Mouse (Mus musculus): ENCODE data around the gene Borcs6. TPM values are rescaled to one million over a fixed set of nuclear protein-coding genes. Genes with fewer than 3 reads are reported as not detected.

The Borcs6 gene
- polyA plus RNA-seq, 1 experiment from 2014 or later = 11.7 TPM

GRCm38 (mm10) chr11:69036486-69037230 is 22.9 kb upstream of the Borcs6 start:
- 11% methylated on average over 17 of the region's 20 CpGs for WGBS (ENCODE audit: missing documents)
- Histone ChIP-seq H3K36me3 (ENCODE audit: inconsistent target) (no peaks in the 10 kb centered on the region), H3K27ac (peak overlapping the region; percentile 3; the same call in 1 of the 2 replicates), H3K4me3 (ENCODE audit: inconsistent target) (peak overlapping the region; percentile 68), H3K79me2 (ENCODE audit: inconsistent target) (no peaks in the 10 kb centered on the region)

DNA sequence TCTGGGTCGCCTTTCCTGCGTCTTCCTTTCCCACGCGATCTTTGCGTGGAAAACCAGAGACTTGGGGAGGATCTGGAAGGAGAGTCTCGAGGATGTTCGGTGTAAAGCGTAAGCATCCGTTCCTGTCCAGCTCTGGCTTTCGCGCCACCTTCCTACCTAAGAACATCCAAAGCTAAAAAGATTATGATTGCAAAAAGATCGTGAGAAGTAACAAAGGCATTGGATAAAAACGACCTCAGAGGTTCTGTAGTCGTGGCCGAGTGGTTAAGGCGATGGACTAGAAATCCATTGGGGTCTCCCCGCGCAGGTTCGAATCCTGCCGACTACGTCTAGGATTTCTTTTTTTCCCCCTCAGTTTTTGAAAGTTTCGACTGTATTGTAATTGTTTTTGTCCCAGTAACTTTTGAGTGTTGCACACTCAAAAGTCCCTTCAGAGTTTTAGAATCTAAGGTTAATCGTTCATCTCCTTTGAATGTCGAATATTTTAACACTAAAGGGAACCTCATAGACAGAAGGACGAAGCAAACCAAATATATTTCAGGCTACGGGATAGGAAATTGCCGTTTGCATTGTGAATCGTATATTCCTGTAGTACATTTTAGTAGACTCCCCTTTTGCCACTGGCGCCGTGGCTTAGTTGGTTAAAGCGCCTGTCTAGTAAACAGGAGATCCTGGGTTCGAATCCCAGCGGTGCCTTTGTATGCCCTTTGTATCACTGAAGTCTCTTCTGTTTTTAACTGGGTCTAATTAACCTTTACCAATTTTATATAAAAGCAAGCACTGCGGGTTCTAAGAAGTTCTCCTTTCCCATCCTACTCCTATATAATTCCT is 22.1 kb upstream of the Borcs6 start:
- Histone ChIP-seq H3K27ac (peak overlapping the region; percentile 3; the same call in 1 of the 2 replicates), H3K4me3 (ENCODE audit: inconsistent target) (peak overlapping the region; percentile 68), H3K79me2 (ENCODE audit: inconsistent target) (no peaks in the 10 kb centered on the region), H3K36me3 (ENCODE audit: inconsistent target) (no peaks in the 10 kb centered on the region)
- under 1% methylated on average over 34 of the region's 34 CpGs for WGBS (ENCODE audit: missing documents)

- no peak overlapping the region for H3K4me3 ChIP-seq (ENCODE audit: inconsistent target)
- no peaks in the 10 kb centered on the region for H3K36me3 ChIP-seq (ENCODE audit: inconsistent target)
- no peaks in the 10 kb centered on the region for H3K79me2 ChIP-seq (ENCODE audit: inconsistent target)
- WGBS (ENCODE audit: missing documents) = 93% methylated on average over 5 of the region's 5 CpGs
- no peak overlapping the region for H3K27ac ChIP-seq
These were observed 21.3 kb upstream of the Borcs6 start for GRCm38 (mm10) chr11:69038173-69038572.

DNA sequence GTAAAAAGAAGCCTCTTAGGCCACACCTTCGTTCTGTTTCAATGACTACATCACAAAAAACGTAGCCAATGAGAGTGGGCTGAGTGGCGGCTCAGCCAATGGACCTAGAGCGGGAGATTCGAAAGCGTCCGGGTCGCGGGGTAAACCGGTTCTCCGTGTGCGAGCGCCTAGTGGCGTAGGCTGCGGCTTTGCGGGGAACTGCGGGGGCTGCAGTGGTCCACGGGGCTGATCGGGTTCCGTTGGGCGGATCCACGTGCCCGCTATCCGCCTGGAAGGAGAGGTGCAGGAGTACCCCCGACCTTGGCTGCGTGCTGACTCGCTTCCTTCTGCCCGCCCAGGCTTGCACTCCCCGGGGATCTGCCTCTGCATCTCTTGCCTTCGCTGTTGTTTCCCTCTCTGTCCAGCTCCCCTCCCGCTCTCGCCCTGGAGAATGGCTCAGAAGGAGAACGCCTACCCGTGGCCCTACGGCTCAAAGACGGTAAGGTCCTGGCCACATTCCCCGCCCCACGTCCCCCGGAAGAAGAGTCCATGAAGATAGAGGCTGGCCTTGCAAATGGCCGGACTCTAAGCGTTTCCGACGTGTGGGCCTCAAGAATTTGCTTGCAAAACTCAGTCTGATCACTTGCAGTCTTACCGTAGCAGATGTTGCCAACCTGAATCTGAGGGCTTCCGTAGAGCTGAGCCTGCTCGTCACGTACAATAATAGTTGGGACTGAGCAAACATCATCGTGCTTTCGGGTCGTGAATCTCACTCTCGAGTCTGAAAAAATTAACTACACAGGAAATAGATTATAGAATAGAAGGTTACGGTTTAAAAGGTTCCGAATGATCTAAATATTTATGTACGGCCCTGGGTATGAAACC is 13.8 kb upstream of the Borcs6 start, which contains the start of gene Aurkb:
Aurkb (plus strand) TSS at position 117 of the 864 bp plus-strand sequence.
- Histone ChIP-seq H3K36me3 (ENCODE audit: inconsistent target) (no peaks in the 10 kb centered on the region), H3K79me2 (ENCODE audit: inconsistent target) (peaks cover 48% of the 10 kb centered on the region), H3K27ac (peak within 1 kb of the TSS; percentile 86), H3K4me3 (ENCODE audit: inconsistent target) (peak within 1 kb of the TSS; percentile 79)
- under 1% methylated on average over 54 of the region's 54 CpGs for WGBS (ENCODE audit: missing documents)

- Histone ChIP-seq H3K36me3 (ENCODE audit: inconsistent target) (no peaks in the 10 kb centered on the region), H3K79me2 (ENCODE audit: inconsistent target) (peaks cover 49% of the 10 kb centered on the region), H3K27ac (peak overlapping the region; percentile 86), H3K4me3 (ENCODE audit: inconsistent target) (peak overlapping the region; percentile 79)
- 32% methylated on average over 9 of the region's 9 CpGs for WGBS (ENCODE audit: missing documents)
These were observed 13.1 kb upstream of the Borcs6 start for GRCm38 (mm10) chr11:69046395-69046774.

DNA sequence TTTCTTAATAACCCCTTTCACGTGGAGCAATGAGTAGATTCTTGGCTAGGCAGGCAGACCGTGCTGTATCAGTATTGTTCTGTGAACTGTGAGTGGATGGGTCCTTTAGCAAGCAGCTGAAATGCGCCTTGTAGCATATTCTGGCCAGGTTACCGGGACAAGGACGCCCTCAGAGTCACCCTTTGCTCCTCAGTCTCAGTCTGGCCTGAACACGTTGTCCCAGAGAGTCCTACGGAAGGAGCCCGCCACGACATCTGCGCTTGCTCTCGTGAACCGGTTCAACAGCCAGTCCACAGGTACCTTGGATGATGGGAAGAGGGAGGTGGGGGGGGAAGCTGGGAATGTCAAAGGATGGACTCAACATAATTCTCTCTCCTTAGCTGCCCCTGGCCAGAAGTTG is 11.9 kb upstream of the Borcs6 start:
- H3K36me3 ChIP-seq (ENCODE audit: inconsistent target) = no peaks in the 10 kb centered on the region

GRCm38 (mm10) chr11:69048151-69048550 is 11.4 kb upstream of the Borcs6 start:
- Histone ChIP-seq H3K27ac (no peak overlapping the region), H3K4me3 (ENCODE audit: inconsistent target) (no peak overlapping the region), H3K79me2 (ENCODE audit: inconsistent target) (peaks cover 49% of the 10 kb centered on the region), H3K36me3 (ENCODE audit: inconsistent target) (no peaks in the 10 kb centered on the region)
- WGBS (ENCODE audit: missing documents) = 93% methylated on average over 14 of the region's 14 CpGs

More for the DNA sequence above, 11.9 kb upstream of the Borcs6 start:
- 95% methylated on average over 11 of the region's 12 CpGs for WGBS (ENCODE audit: missing documents)
- H3K79me2 ChIP-seq (ENCODE audit: inconsistent target) = peaks cover 49% of the 10 kb centered on the region
- no peak overlapping the region for H3K27ac ChIP-seq
- H3K4me3 ChIP-seq (ENCODE audit: inconsistent target) = no peak overlapping the region

GRCm38 (mm10) chr11:69050748-69051147 is 8.8 kb upstream of the Borcs6 start:
- H3K4me3 ChIP-seq (ENCODE audit: inconsistent target) = no peak overlapping the region
- no peaks in the 10 kb centered on the region for H3K36me3 ChIP-seq (ENCODE audit: inconsistent target)
- WGBS (ENCODE audit: missing documents) = 99% methylated on average over 8 of the region's 8 CpGs

GRCm38 (mm10) chr11:69051771-69052170 is 7.7 kb upstream of the Borcs6 start:
- no peak overlapping the region for H3K27ac ChIP-seq
- H3K79me2 ChIP-seq (ENCODE audit: inconsistent target) = peaks cover 41% of the 10 kb centered on the region
- 96% methylated on average over 4 of the region's 4 CpGs for WGBS (ENCODE audit: missing documents)
- no peaks in the 10 kb centered on the region for H3K36me3 ChIP-seq (ENCODE audit: inconsistent target)
- H3K4me3 ChIP-seq (ENCODE audit: inconsistent target) = no peak overlapping the region

More at GRCm38 (mm10) chr11:69050748-69051147, 8.8 kb upstream of the Borcs6 start:
- peaks cover 49% of the 10 kb centered on the region for H3K79me2 ChIP-seq (ENCODE audit: inconsistent target)
- H3K27ac ChIP-seq = no peak overlapping the region

DNA sequence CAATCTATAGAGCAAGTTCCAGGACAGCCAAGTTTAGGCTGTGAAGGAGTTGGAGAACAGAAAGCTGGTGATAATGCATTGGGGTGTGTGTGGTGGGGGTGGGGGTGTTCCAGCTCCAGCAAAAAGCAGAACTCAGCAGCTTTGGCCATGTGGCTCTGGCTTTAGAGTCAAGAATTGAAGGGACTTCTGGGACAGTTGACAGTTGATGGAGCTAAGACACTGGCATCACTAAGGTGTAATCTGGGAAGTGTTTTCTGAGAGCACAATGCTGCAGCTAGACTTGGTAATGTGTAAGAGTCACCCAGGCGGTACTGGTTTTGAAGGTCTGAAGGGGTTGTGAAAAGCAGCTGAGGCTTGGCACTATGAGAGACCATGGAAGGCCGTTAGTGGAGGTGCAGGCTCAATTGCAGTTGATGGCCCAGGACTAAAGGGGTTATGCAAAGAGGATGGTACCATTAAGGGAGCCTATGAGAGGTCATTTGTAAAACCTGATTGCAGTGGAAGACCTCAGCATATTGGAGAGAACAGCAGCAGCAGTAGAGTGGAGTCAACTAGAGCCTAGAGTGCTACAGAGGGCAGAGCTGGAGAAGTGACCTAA is 6.6 kb upstream of the Borcs6 start:
- Histone ChIP-seq H3K36me3 (ENCODE audit: inconsistent target) (no peaks in the 10 kb centered on the region), H3K27ac (no peak overlapping the region), H3K4me3 (ENCODE audit: inconsistent target) (no peak overlapping the region)

DNA sequence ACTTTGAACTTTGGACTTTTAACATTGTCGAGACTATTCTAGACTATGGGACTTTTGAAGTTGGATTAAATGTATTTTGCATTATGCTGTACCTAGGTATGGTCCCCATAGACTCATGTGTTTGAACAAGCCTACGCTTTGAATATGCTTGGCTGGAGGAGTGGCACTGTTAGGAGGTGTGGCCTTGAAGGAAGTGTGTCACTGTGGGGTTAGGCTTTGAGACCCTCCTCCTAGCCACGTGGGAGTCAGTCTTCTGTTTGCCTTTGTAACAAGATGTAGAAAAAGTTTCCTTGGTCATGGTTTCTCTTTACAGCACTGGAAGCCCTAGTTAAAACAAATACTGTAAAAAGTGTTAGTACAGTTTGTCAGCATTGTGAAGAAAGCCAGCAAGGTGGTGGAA is 5.7 kb upstream of the Borcs6 start:
- Histone ChIP-seq H3K4me3 (ENCODE audit: inconsistent target) (no peak overlapping the region), H3K79me2 (ENCODE audit: inconsistent target) (peaks cover 29% of the 10 kb centered on the region), H3K36me3 (ENCODE audit: inconsistent target) (no peaks in the 10 kb centered on the region), H3K27ac (no peak overlapping the region)
- WGBS (ENCODE audit: missing documents) = 46% methylated on average over 3 of the region's 3 CpGs

More for the DNA sequence above, 6.6 kb upstream of the Borcs6 start:
- peaks cover 37% of the 10 kb centered on the region for H3K79me2 ChIP-seq (ENCODE audit: inconsistent target)
- WGBS (ENCODE audit: missing documents) = 88% methylated on average over 2 of the region's 2 CpGs

DNA sequence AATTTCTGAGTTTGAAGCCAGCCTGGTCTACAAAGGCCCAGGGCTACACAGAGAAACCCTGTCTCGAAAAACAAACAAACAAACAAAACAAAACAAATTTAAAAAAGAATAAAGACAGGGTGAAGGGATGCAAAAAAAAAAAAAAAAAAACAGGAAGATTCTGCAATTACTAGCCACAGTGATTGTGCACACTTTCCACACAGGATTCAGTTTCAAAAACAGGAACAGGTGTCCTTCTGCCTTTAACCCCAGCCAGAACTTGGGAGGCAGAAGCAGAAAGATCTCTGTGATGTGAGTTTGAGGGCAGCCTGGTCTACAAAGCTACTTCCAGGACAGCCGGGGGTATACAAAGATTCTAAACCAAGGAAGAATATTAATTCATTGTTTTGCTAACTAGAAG is 1.3 kb upstream of the Borcs6 start:
- peak overlapping the region; percentile 88 for H3K4me3 ChIP-seq (ENCODE audit: inconsistent target)
- peaks cover 28% of the 10 kb centered on the region; the same call in 1 of the 2 replicates for H3K79me2 ChIP-seq (ENCODE audit: inconsistent target)
- no peaks in the 10 kb centered on the region for H3K36me3 ChIP-seq (ENCODE audit: inconsistent target)
- peak overlapping the region; percentile 80 for H3K27ac ChIP-seq
- WGBS (ENCODE audit: missing documents) = 51% methylated on average over 2 of the region's 2 CpGs

DNA sequence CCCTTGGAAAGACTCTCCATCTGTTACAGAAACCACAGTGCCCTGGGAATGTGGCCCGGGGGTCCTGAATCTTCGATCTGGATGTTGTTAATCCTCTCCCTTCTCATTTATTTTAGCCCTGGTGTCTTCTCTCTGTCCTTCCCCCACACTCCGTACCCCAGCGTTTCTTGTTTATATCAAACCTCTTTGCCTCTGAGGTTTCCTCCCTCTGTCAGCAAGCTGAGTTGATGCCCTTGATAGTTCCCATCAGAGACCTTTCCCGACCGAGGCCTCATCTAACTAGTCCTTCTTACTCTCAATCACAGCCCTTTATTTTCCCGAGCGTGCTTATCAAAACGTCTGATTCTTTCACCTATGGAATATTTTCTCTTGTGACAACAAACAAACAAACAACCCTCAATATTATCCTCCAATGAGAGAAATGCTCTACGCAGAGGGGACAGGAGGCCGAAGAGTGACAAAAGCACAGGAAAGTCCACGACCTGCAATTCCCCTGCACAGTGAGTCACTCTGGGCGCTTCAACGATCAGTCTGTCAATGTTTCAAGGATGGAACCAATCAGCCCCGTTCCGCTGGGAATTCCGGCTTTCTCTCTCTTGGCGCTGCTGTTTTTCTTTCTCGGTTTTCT is 674 bp upstream of the Borcs6 start:
- peak overlapping the region; percentile 88 for H3K4me3 ChIP-seq (ENCODE audit: inconsistent target)

More for the DNA sequence above, 674 bp upstream of the Borcs6 start:
- WGBS (ENCODE audit: missing documents) = under 1% methylated on average over 18 of the region's 19 CpGs
- Histone ChIP-seq H3K79me2 (ENCODE audit: inconsistent target) (peaks cover 28% of the 10 kb centered on the region; the same call in 1 of the 2 replicates), H3K27ac (peak overlapping the region; percentile 80), H3K36me3 (ENCODE audit: inconsistent target) (no peaks in the 10 kb centered on the region)
